Mouse (Mus musculus): ENCODE measurements around the gene Ddo. TPM values are rescaled to one million over a fixed set of nuclear protein-coding genes. Genes with fewer than 3 reads are reported as not detected.

The Ddo gene
- polyA plus RNA-seq, 1 experiment from 2014 or later, result 1.5 TPM

GRCm38 (mm10) chr10:40688266-40688665, 58.5 kb downstream of the Ddo start:
- Histone ChIP-seq H3K9me3 (no peaks in the 10 kb centered on the region), H3K4me1 (replicated peaks) (peaks cover 8% of the 10 kb centered on the region), H3K9ac (no peak overlapping the region), H3K4me2 (no peak overlapping the region), H3K27ac (peak overlapping the region; percentile 44; the same call in 1 of the 2 replicates), H3K4me3 (no peak overlapping the region), H3K36me3 (no peaks in the 10 kb centered on the region), H3K27me3 (peaks cover 12% of the 10 kb centered on the region)
- no peak for ATAC-seq (ENCODE audit: low FRiP score)
- WGBS, result 78% methylated on average over 6 of the region's 6 CpGs

DNA sequence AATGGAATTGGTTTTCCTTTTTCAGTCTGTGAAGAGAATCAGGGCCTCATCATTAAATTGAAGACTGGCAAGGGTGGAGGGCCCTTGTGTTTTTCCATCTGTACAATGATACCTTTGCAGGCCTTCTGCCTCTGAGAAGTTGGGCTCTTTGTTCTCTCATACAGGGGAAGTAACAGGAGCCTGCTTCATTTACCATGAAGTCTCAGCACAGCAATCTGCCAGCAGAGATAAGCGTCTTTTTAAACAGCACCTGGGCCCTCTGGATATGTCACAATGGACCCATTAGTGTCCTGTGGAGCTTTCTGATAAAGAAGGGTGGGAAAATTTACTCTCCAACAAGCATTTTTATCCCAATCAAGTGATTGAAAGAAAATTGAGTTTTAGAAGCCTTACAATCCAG, 59.1 kb downstream of the Ddo start:
- peak overlapping the region; percentile 44; the same call in 1 of the 2 replicates for H3K27ac ChIP-seq
- no peaks in the 10 kb centered on the region for H3K9me3 ChIP-seq
- ATAC-seq (ENCODE audit: low FRiP score), result no peak
- no peaks in the 10 kb centered on the region for H3K36me3 ChIP-seq
- H3K9ac ChIP-seq, result no peak overlapping the region
- H3K4me2 ChIP-seq, result no peak overlapping the region
- peaks cover 2% of the 10 kb centered on the region; the same call in 1 of the 2 replicates for H3K4me1 ChIP-seq (replicated peaks)
- H3K4me3 ChIP-seq, result no peak overlapping the region
- 39% methylated on average over 1 of the region's 1 CpGs for WGBS
- H3K27me3 ChIP-seq, result peaks cover 12% of the 10 kb centered on the region

GRCm38 (mm10) chr10:40698652-40699051, 68.8 kb downstream of the Ddo start:
- no peak overlapping the region for H3K4me2 ChIP-seq
- H3K9me3 ChIP-seq, result no peaks in the 10 kb centered on the region
- no peaks in the 10 kb centered on the region for H3K4me1 ChIP-seq (replicated peaks)
- no peak overlapping the region for H3K9ac ChIP-seq
- 79% methylated on average over 4 of the region's 4 CpGs for WGBS
- H3K4me3 ChIP-seq, result no peak overlapping the region
- no peak for ATAC-seq (ENCODE audit: low FRiP score)
- H3K27me3 ChIP-seq, result no peaks in the 10 kb centered on the region
- H3K27ac ChIP-seq, result no peak overlapping the region
- H3K36me3 ChIP-seq, result no peaks in the 10 kb centered on the region

DNA sequence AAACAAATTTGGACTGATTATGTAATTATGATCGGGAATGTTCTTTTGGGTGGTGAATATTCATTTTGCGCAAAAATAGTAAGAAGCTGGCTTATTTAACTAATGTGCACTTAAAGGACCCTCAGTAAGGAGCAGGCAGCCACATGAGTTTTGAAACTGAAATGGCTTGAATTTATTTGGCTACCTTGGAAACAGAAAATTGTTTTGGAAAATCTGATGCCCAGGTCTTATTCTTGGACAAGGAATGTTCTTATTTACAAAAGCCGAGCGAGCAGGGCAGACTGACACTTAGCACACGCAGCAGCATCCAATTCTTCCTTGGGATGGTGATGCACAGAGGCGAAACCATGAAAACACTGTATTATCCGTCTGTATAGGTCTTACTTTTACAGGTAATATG, 81.3 kb downstream of the Ddo start:
- Histone ChIP-seq H3K9ac (no peak overlapping the region), H3K36me3 (no peaks in the 10 kb centered on the region), H3K4me3 (no peak overlapping the region), H3K4me1 (replicated peaks) (0 out of 2 replicates have a peak, but pooled peaks cover 3% of the 10 kb centered on the region), H3K9me3 (no peaks in the 10 kb centered on the region), H3K27ac (no peak overlapping the region), H3K4me2 (no peak overlapping the region), H3K27me3 (no peaks in the 10 kb centered on the region)
- ATAC-seq (ENCODE audit: low FRiP score), result no peak
- 87% methylated on average over 7 of the region's 7 CpGs for WGBS

DNA sequence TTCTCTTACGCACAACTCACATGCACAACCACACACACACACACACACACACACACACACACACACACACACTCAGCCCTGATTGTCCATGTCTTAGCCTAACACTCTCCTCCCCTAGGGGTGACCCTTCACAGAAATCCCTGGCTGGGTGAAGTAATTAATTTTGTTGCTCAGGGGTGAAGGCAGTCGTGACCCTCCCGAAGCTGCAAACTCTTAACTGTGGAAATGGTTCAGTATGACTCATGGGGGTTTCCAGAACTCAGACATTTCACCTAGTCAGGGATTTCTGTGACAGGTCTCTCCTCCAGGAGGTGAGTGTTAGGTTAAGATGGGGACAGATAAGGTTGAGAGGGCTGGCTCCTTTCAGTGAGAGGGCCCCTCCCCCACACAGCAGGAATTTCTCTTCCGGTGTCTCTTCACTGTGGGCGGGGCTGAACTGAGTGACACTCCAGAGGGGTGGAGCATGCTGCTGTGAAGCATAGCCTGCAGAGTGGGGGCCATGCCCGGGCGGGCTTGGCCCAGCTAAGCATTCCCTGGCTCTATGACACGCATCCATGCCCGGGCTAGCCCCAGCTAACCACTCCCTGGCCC, 83.3 kb downstream of the Ddo start:
- Histone ChIP-seq H3K9me3 (no peaks in the 10 kb centered on the region), H3K4me2 (no peak overlapping the region), H3K9ac (no peak overlapping the region), H3K27me3 (no peaks in the 10 kb centered on the region), H3K36me3 (no peaks in the 10 kb centered on the region), H3K4me3 (no peak overlapping the region), H3K27ac (peak overlapping the region; percentile 40; the same call in 1 of the 2 replicates), H3K4me1 (replicated peaks) (0 out of 2 replicates have a peak, but pooled peaks cover 3% of the 10 kb centered on the region)
- WGBS, result 43% methylated on average over 9 of the region's 9 CpGs
- ATAC-seq (ENCODE audit: low FRiP score), result peak; percentile 82

GRCm38 (mm10) chr10:40713829-40714228, 84.0 kb downstream of the Ddo start:
- no peak overlapping the region for H3K27ac ChIP-seq

DNA sequence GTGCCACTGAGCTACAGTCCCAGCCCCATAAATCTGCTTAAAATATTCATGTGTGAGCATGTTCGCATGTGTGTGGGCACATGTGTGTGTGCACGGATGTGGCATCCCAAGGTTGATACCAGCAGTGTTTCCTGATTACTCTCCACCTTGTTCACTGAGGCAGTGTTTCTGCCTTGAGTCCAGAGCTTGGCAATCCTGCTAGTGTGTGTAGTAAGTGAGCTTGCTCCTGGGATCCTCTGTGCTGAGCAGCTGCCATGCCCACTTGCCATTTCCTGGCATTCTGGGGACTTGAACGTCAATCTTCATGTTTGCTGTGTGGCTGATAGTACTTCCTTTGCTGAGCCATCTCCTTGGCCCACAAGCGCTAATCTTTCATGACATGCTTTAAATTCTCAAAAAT, 85.3 kb downstream of the Ddo start:
- Histone ChIP-seq H3K36me3 (no peaks in the 10 kb centered on the region), H3K27me3 (no peaks in the 10 kb centered on the region), H3K27ac (no peak overlapping the region), H3K4me1 (replicated peaks) (0 out of 2 replicates have a peak, but pooled peaks cover 3% of the 10 kb centered on the region), H3K9me3 (no peaks in the 10 kb centered on the region), H3K4me3 (no peak overlapping the region), H3K4me2 (no peak overlapping the region), H3K9ac (no peak overlapping the region)
- ATAC-seq (ENCODE audit: low FRiP score), result no peak
- 98% methylated on average over 4 of the region's 4 CpGs for WGBS

More at GRCm38 (mm10) chr10:40713829-40714228, 84.0 kb downstream of the Ddo start:
- H3K27me3 ChIP-seq, result no peaks in the 10 kb centered on the region
- H3K4me2 ChIP-seq, result no peak overlapping the region
- 0 out of 2 replicates have a peak, but pooled peaks have one; percentile 37 for ATAC-seq (ENCODE audit: low FRiP score)
- no peaks in the 10 kb centered on the region for H3K36me3 ChIP-seq
- 85% methylated on average over 9 of the region's 9 CpGs for WGBS
- no peaks in the 10 kb centered on the region for H3K9me3 ChIP-seq
- 0 out of 2 replicates have a peak, but pooled peaks cover 3% of the 10 kb centered on the region for H3K4me1 ChIP-seq (replicated peaks)
- no peak overlapping the region for H3K9ac ChIP-seq
- no peak overlapping the region for H3K4me3 ChIP-seq

DNA sequence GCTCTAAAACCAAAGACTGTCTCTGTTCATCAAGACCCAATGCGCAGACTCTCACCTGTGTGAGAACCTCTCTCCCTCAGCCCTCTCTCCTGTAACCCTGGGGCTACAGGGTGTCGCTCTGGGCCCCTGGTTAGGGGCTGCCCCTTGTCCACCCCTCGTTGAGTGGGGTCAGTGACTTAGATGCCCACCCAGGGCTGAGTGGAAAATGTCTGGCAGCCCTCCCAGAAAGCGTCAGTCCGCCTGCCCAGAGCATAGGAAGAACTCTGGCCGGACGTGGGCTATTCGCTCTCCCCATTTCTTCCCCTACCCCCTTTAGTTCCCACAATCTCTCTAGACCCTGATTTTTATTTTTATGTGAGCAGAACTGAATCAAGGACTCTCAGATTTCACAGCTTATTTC, 86.5 kb downstream of the Ddo start:
- no peak for ATAC-seq (ENCODE audit: low FRiP score)
- H3K9ac ChIP-seq, result no peak overlapping the region
- H3K4me3 ChIP-seq, result no peak overlapping the region
- H3K27ac ChIP-seq, result no peak overlapping the region
- no peaks in the 10 kb centered on the region for H3K9me3 ChIP-seq
- H3K4me2 ChIP-seq, result no peak overlapping the region
- no peaks in the 10 kb centered on the region for H3K36me3 ChIP-seq
- H3K4me1 ChIP-seq (replicated peaks), result 0 out of 2 replicates have a peak, but pooled peaks cover 3% of the 10 kb centered on the region
- H3K27me3 ChIP-seq, result no peaks in the 10 kb centered on the region
- WGBS, result 73% methylated on average over 8 of the region's 8 CpGs

DNA sequence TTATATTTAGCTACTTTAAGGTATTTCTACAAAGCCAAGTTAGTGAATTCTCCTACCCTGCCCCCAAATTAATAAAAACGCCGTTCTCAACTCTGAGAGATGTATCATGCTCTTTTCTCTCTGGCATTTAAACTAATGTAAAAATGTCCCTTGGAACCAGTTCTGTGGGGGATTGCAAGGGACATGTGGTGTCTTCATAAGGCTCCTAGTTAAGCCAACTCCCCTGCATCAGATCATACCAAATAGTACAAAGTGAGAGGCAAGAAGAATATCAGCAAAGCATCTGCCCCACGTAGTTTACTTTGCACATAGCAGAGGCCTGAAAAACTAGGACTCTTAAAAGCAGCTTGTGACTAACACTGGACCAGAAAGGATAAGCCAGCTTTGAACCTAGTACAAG, 86.9 kb downstream of the Ddo start:
- Histone ChIP-seq H3K4me1 (replicated peaks) (0 out of 2 replicates have a peak, but pooled peaks cover 3% of the 10 kb centered on the region), H3K27me3 (no peaks in the 10 kb centered on the region), H3K4me3 (no peak overlapping the region), H3K36me3 (no peaks in the 10 kb centered on the region), H3K27ac (no peak overlapping the region), H3K9me3 (no peaks in the 10 kb centered on the region), H3K9ac (no peak overlapping the region), H3K4me2 (no peak overlapping the region)
- WGBS, result 91% methylated on average over 3 of the region's 3 CpGs
- no peak for ATAC-seq (ENCODE audit: low FRiP score)

- Histone ChIP-seq H3K9me3 (no peaks in the 10 kb centered on the region), H3K4me3 (no peak overlapping the region), H3K9ac (no peak overlapping the region), H3K4me2 (no peak overlapping the region), H3K4me1 (replicated peaks) (0 out of 2 replicates have a peak, but pooled peaks cover under 1% of the 10 kb centered on the region), H3K36me3 (no peaks in the 10 kb centered on the region), H3K27ac (no peak overlapping the region), H3K27me3 (no peaks in the 10 kb centered on the region)
- WGBS, result 90% methylated on average over 13 of the region's 13 CpGs
- no peak for ATAC-seq (ENCODE audit: low FRiP score)
These were observed 88.6 kb downstream of the Ddo start for GRCm38 (mm10) chr10:40718362-40718761.

DNA sequence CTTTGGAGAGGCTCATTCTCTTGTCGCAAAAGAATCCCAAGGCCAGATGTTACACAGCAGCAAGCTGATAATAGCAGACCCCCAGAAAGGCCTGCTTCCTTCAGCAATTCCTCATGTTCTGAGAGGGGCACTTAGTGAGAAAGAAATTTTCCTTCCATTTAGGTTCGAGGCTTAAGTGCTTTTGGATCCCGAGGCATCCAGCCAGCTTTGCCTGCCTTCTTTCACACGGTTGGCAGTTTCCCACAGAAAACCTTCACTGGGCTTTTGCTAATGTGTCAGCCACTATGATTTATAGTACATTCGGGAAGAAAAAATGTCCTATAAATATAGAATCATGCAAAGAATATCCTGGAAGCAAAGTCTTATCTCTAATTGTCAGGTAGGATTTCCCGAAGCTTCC, 89.3 kb downstream of the Ddo start:
- Histone ChIP-seq H3K27ac (no peak overlapping the region), H3K4me2 (no peak overlapping the region), H3K36me3 (no peaks in the 10 kb centered on the region), H3K9ac (no peak overlapping the region), H3K4me1 (replicated peaks) (peaks cover 4% of the 10 kb centered on the region; the same call in 1 of the 2 replicates), H3K4me3 (no peak overlapping the region), H3K27me3 (no peaks in the 10 kb centered on the region), H3K9me3 (no peaks in the 10 kb centered on the region)
- no peak for ATAC-seq (ENCODE audit: low FRiP score)
- 71% methylated on average over 6 of the region's 6 CpGs for WGBS

DNA sequence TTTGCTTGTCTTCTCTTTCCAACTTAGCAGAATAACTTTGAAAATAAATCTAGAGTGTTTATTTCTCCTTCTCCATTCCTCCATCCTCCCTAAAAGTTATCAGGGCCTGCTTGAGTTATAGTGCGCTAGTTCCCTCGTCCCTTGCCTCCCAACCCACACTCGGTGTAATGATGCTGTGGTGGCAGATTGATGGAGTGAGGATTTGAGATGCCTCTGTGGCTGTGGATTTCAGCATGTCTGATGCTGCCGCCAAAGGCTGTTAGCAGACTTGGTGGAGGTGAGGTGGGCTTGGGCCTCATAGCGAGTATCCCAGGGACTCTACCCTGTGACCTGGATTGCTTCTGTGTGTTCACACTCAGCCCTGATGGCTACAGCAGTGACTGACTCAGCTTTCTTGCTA, 91.1 kb downstream of the Ddo start:
- peaks cover 16% of the 10 kb centered on the region; the same call in 1 of the 2 replicates for H3K4me1 ChIP-seq (replicated peaks)
- no peak overlapping the region for H3K27ac ChIP-seq
- WGBS, result 77% methylated on average over 5 of the region's 5 CpGs

DNA sequence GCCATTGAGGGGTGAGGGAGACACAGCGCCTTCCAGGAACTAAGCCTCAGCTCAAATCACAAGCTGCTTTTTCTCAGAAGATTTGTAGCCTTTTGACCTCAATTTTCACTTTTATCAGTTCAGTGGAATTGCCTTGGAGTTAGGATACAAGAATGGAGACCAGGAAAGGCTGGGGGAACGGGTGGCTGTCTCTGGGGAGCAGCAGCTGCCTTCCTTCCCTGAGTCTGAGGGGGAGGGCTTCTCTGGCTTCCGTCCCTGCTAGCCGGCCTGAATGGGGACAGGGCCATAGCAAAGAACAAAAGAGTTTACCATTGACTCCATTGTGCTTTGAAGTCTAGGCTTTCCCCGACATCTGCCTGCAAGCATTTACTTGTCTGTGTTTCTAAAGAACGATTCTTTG, 94.5 kb downstream of the Ddo start:
- no peak overlapping the region for H3K4me2 ChIP-seq
- H3K9ac ChIP-seq, result no peak overlapping the region
- no peaks in the 10 kb centered on the region for H3K27me3 ChIP-seq
- no peaks in the 10 kb centered on the region for H3K9me3 ChIP-seq
- peaks cover 34% of the 10 kb centered on the region for H3K4me1 ChIP-seq (replicated peaks)
- H3K36me3 ChIP-seq, result no peaks in the 10 kb centered on the region
- WGBS, result 24% methylated on average over 6 of the region's 6 CpGs
- H3K27ac ChIP-seq, result no peak overlapping the region
- no peak for ATAC-seq (ENCODE audit: low FRiP score)
- H3K4me3 ChIP-seq, result no peak overlapping the region

More for the DNA sequence above, 91.1 kb downstream of the Ddo start:
- Histone ChIP-seq H3K36me3 (no peaks in the 10 kb centered on the region), H3K4me2 (no peak overlapping the region), H3K9ac (no peak overlapping the region), H3K27me3 (no peaks in the 10 kb centered on the region), H3K4me3 (no peak overlapping the region), H3K9me3 (no peaks in the 10 kb centered on the region)
- no peak for ATAC-seq (ENCODE audit: low FRiP score)

All from hindbrain, embryonic 13.5 days (tissue).